Mouse (Mus musculus): ENCODE data around the gene Dlgap3. TPM values are rescaled to one million over a fixed set of nuclear protein-coding genes. Genes with fewer than 3 reads are reported as not detected.

Gene Dlgap3
- polyA plus RNA-seq, 1 experiment from 2014 or later, result 0.24 TPM

- no peak overlapping the region for H3K4me2 ChIP-seq (ENCODE audit: low read depth, low read length)
- H3K27me3 ChIP-seq (ENCODE audit: control insufficient read depth, insufficient read depth, low read depth, low read length), result no peaks in the 10 kb centered on the region
- H3K9me3 ChIP-seq (replicated peaks; ENCODE audit: control insufficient read depth, low read length), result no peaks in the 10 kb centered on the region
- 8% methylated on average over 19 of the region's 19 CpGs for WGBS (ENCODE audit: insufficient replicate concordance)
- no peak overlapping the region for H3K4me3 ChIP-seq (ENCODE audit: low read depth, low read length)
- H3K4me1 ChIP-seq (ENCODE audit: control insufficient read depth, low read depth, low read length), result no peaks in the 10 kb centered on the region
- no peak overlapping the region for H3K9ac ChIP-seq (ENCODE audit: low read depth, low read length)
- ATAC-seq (ENCODE audit: low read depth), result no peak
- H3K27ac ChIP-seq (ENCODE audit: low read length), result no peak overlapping the region
- H3K36me3 ChIP-seq (ENCODE audit: control insufficient read depth, insufficient read depth), result no peaks in the 10 kb centered on the region
Measured at GRCm38 (mm10) chr4:127179469-127180449, 10.8 kb downstream of the Dlgap3 start.

DNA sequence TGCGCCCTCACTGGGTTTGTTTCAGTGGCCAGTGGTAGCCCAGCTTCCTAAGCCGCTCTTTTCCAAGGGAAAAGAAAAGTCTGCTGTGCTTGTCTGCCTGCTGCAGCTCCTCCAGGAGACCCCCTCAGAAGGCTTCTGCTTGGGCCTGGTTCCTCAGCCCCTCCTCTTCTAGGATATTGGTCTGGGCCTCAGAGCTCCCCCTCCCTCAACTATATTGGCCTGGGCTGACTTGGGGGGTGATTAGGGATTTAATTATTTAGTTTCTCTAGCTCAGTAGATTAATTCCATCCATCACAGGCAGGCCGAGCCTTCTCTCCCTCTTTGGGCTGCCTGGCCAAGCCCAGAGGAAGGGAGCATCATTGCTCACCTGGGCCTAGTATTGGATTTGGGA is 11.4 kb downstream of the Dlgap3 start:
- H3K36me3 ChIP-seq (ENCODE audit: control insufficient read depth, insufficient read depth), result no peaks in the 10 kb centered on the region
- no peak overlapping the region for H3K27ac ChIP-seq (ENCODE audit: low read length)
- H3K9ac ChIP-seq (ENCODE audit: low read depth, low read length), result no peak overlapping the region
- H3K4me3 ChIP-seq (ENCODE audit: low read depth, low read length), result no peak overlapping the region
- 47% methylated on average over 2 of the region's 3 CpGs for WGBS (ENCODE audit: insufficient replicate concordance)
- ATAC-seq (ENCODE audit: low read depth), result no peak
- H3K9me3 ChIP-seq (replicated peaks; ENCODE audit: control insufficient read depth, low read length), result no peaks in the 10 kb centered on the region
- H3K4me2 ChIP-seq (ENCODE audit: low read depth, low read length), result no peak overlapping the region
- no peaks in the 10 kb centered on the region for H3K4me1 ChIP-seq (ENCODE audit: control insufficient read depth, low read depth, low read length)
- H3K27me3 ChIP-seq (ENCODE audit: control insufficient read depth, insufficient read depth, low read depth, low read length), result no peaks in the 10 kb centered on the region

DNA sequence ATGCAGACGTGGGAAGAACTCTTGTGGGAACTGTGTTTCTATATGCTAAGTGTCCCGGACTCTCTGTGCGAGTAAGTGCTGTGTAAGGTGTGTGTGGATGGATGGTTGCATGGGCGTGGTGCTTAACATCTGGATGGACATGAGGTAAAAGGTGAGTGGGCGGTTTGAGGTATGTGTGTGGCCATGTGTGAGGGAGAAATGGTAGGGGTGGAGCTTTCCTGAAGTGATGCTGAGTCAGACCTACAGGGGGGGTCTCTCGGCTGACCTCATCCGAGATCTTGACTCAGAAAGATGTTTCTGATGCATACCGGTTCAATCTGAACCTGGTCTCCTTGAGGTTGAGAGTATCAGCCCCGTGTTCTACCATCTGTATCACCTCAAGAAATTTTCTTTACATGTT is 12.0 kb downstream of the Dlgap3 start:
- Histone ChIP-seq H3K4me1 (ENCODE audit: control insufficient read depth, low read depth, low read length) (no peaks in the 10 kb centered on the region), H3K4me2 (ENCODE audit: low read depth, low read length) (no peak overlapping the region), H3K36me3 (ENCODE audit: control insufficient read depth, insufficient read depth) (no peaks in the 10 kb centered on the region), H3K9ac (ENCODE audit: low read depth, low read length) (no peak overlapping the region), H3K27me3 (ENCODE audit: control insufficient read depth, insufficient read depth, low read depth, low read length) (no peaks in the 10 kb centered on the region), H3K9me3 (replicated peaks; ENCODE audit: control insufficient read depth, low read length) (no peaks in the 10 kb centered on the region), H3K27ac (ENCODE audit: low read length) (no peak overlapping the region), H3K4me3 (ENCODE audit: low read depth, low read length) (no peak overlapping the region)
- no peak for ATAC-seq (ENCODE audit: low read depth)
- WGBS (ENCODE audit: insufficient replicate concordance), result 68% methylated on average over 9 of the region's 9 CpGs

GRCm38 (mm10) chr4:127183867-127184266 is 14.9 kb downstream of the Dlgap3 start:
- no peaks in the 10 kb centered on the region for H3K36me3 ChIP-seq (ENCODE audit: control insufficient read depth, insufficient read depth)
- WGBS (ENCODE audit: insufficient replicate concordance), result 64% methylated on average over 5 of the region's 5 CpGs
- no peak for ATAC-seq (ENCODE audit: low read depth)
- no peak overlapping the region for H3K4me3 ChIP-seq (ENCODE audit: low read depth, low read length)
- no peak overlapping the region for H3K9ac ChIP-seq (ENCODE audit: low read depth, low read length)
- H3K27me3 ChIP-seq (ENCODE audit: control insufficient read depth, insufficient read depth, low read depth, low read length), result no peaks in the 10 kb centered on the region
- no peaks in the 10 kb centered on the region for H3K4me1 ChIP-seq (ENCODE audit: control insufficient read depth, low read depth, low read length)
- no peak overlapping the region for H3K27ac ChIP-seq (ENCODE audit: low read length)
- no peak overlapping the region for H3K4me2 ChIP-seq (ENCODE audit: low read depth, low read length)
- H3K9me3 ChIP-seq (replicated peaks; ENCODE audit: control insufficient read depth, low read length), result no peaks in the 10 kb centered on the region

DNA sequence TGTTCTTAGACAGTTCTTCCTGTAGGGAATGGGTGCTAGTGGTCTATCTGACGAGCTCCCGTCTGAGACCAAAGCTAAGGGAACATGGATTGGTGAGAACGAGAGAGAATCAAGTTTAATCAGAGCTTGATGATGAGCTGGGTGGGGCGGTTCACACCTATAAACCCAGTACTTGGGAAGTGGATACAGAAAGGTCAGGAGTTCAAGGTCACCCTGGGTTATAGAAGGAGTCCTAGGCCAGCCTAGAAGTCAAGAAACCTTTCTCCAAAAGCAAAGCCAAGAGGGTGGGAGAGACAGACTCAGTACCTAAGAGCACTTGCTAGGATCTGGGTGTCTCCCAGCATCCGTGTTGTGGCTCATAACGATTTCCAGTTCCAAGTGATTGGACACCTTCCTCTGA is 21.9 kb downstream of the Dlgap3 start:
- WGBS (ENCODE audit: insufficient replicate concordance), result 58% methylated on average over 6 of the region's 6 CpGs
- H3K4me3 ChIP-seq (ENCODE audit: low read depth, low read length), result no peak overlapping the region

GRCm38 (mm10) chr4:127192704-127193103 is 23.7 kb downstream of the Dlgap3 start:
- WGBS (ENCODE audit: insufficient replicate concordance), result 56% methylated on average over 8 of the region's 8 CpGs
- no peaks in the 10 kb centered on the region for H3K4me1 ChIP-seq (ENCODE audit: control insufficient read depth, low read depth, low read length)
- no peaks in the 10 kb centered on the region for H3K27me3 ChIP-seq (ENCODE audit: control insufficient read depth, insufficient read depth, low read depth, low read length)
- H3K9me3 ChIP-seq (replicated peaks; ENCODE audit: control insufficient read depth, low read length), result no peaks in the 10 kb centered on the region
- no peak overlapping the region for H3K4me3 ChIP-seq (ENCODE audit: low read depth, low read length)
- no peaks in the 10 kb centered on the region for H3K36me3 ChIP-seq (ENCODE audit: control insufficient read depth, insufficient read depth)
- no peak overlapping the region for H3K4me2 ChIP-seq (ENCODE audit: low read depth, low read length)
- no peak overlapping the region for H3K9ac ChIP-seq (ENCODE audit: low read depth, low read length)
- no peak for ATAC-seq (ENCODE audit: low read depth)
- no peak overlapping the region for H3K27ac ChIP-seq (ENCODE audit: low read length)

More for the DNA sequence above, 21.9 kb downstream of the Dlgap3 start:
- no peak overlapping the region for H3K27ac ChIP-seq (ENCODE audit: low read length)
- H3K9ac ChIP-seq (ENCODE audit: low read depth, low read length), result no peak overlapping the region
- no peak for ATAC-seq (ENCODE audit: low read depth)
- H3K4me2 ChIP-seq (ENCODE audit: low read depth, low read length), result no peak overlapping the region
- H3K9me3 ChIP-seq (replicated peaks; ENCODE audit: control insufficient read depth, low read length), result no peaks in the 10 kb centered on the region
- H3K36me3 ChIP-seq (ENCODE audit: control insufficient read depth, insufficient read depth), result no peaks in the 10 kb centered on the region
- H3K4me1 ChIP-seq (ENCODE audit: control insufficient read depth, low read depth, low read length), result no peaks in the 10 kb centered on the region
- H3K27me3 ChIP-seq (ENCODE audit: control insufficient read depth, insufficient read depth, low read depth, low read length), result no peaks in the 10 kb centered on the region

- no peak overlapping the region for H3K9ac ChIP-seq (ENCODE audit: low read depth, low read length)
- no peak overlapping the region for H3K4me3 ChIP-seq (ENCODE audit: low read depth, low read length)
- H3K9me3 ChIP-seq (replicated peaks; ENCODE audit: control insufficient read depth, low read length), result no peaks in the 10 kb centered on the region
- H3K27me3 ChIP-seq (ENCODE audit: control insufficient read depth, insufficient read depth, low read depth, low read length), result no peaks in the 10 kb centered on the region
- 50% methylated on average over 14 of the region's 14 CpGs for WGBS (ENCODE audit: insufficient replicate concordance)
- no peak overlapping the region for H3K4me2 ChIP-seq (ENCODE audit: low read depth, low read length)
- H3K27ac ChIP-seq (ENCODE audit: low read length), result no peak overlapping the region
- no peaks in the 10 kb centered on the region for H3K4me1 ChIP-seq (ENCODE audit: control insufficient read depth, low read depth, low read length)
- no peaks in the 10 kb centered on the region for H3K36me3 ChIP-seq (ENCODE audit: control insufficient read depth, insufficient read depth)
- no peak for ATAC-seq (ENCODE audit: low read depth)
Measured at GRCm38 (mm10) chr4:127193378-127194155, 24.6 kb downstream of the Dlgap3 start.

DNA sequence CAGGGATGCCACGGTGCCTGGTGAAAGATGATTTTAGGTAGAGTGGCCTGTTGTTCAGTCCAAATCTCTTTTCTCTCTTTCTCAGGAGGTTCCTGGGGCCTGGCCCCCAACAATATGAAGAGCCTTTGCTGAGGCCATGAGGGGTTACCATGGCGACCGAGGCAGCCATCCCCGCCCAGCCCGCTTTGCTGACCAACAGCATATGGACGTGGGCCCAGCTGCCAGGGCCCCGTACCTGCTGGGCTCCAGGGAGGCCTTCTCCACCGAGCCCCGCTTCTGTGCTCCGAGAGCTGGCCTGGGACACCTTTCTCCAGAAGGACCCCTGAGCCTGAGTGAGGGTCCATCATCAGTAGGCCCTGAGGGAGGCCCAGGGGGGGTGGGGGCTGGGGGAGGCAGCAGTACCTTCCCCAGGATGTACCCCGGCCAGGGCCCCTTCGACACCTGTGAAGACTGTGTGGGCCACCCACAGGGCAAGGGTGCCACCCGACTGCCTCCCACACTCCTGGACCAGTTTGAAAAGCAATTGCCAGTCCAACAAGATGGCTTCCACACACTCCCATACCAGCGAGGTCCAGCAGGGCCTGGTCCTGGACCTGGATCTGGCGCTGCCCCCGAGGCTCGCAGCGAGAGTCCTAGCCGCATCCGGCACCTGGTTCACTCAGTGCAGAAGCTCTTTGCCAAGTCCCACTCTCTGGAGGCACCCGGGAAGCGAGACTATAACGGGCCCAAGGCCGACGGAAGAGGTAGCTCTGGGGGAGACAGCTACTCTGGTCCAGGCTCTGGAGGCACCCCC is 25.7 kb downstream of the Dlgap3 start:
- no peaks in the 10 kb centered on the region for H3K4me1 ChIP-seq (ENCODE audit: control insufficient read depth, low read depth, low read length)
- H3K9me3 ChIP-seq (replicated peaks; ENCODE audit: control insufficient read depth, low read length), result no peaks in the 10 kb centered on the region
- H3K9ac ChIP-seq (ENCODE audit: low read depth, low read length), result no peak overlapping the region
- H3K36me3 ChIP-seq (ENCODE audit: control insufficient read depth, insufficient read depth), result no peaks in the 10 kb centered on the region
- H3K27ac ChIP-seq (ENCODE audit: low read length), result no peak overlapping the region
- no peak overlapping the region for H3K4me2 ChIP-seq (ENCODE audit: low read depth, low read length)
- no peaks in the 10 kb centered on the region for H3K27me3 ChIP-seq (ENCODE audit: control insufficient read depth, insufficient read depth, low read depth, low read length)
- H3K4me3 ChIP-seq (ENCODE audit: low read depth, low read length), result no peak overlapping the region
- WGBS (ENCODE audit: insufficient replicate concordance), result 75% methylated on average over 25 of the region's 25 CpGs
- ATAC-seq (ENCODE audit: low read depth), result no peak

Data from liver, embryonic 16.5 days (tissue).